Mouse (Mus musculus) R1 (cell line): ENCODE results near the gene Gm10639.
A peak's percentile ranks its signal among the peaks of the same experiment; 100 is the strongest.
"Not testable (repeated sequence)": the region's sequence is repeated elsewhere in the genome, so short reads cannot be mapped to it uniquely, and the experiment has no call there.

Experiments
- DNase-seq: peaks from one replicate; pipeline ENCODE4 v3.0.0-alpha.2; 2018; ENCODE audit warnings: low read depth, low spot score

The Gm10639 gene

GRCm38 (mm10) chr9:78289723-78290122, at the start of gene Gm10639:
Gene Gm10639 (plus strand): TSS chr9:78289923.
- peak; percentile 27 for DNase-seq

- DNase-seq, result not testable (repeated sequence)
These were observed 33.8 kb upstream of the Gm10639 start for GRCm38 (mm10) chr9:78255683-78256470.

GRCm38 (mm10) chr9:78256914-78257313, 32.8 kb upstream of the Gm10639 start, which contains the start of gene Gm3776:
Gene Gm3776 (plus strand): TSS chr9:78257129.
- DNase-seq, result not testable (repeated sequence)

- DNase-seq, result not testable (repeated sequence)
These were observed 30.0 kb upstream of the Gm10639 start for GRCm38 (mm10) chr9:78259688-78260087.

GRCm38 (mm10) chr9:78270945-78271344, 18.8 kb upstream of the Gm10639 start:
- DNase-seq, result not testable (repeated sequence)

- not testable (repeated sequence) for DNase-seq
These were observed 7.6 kb upstream of the Gm10639 start for GRCm38 (mm10) chr9:78282002-78282711.

GRCm38 (mm10) chr9:78289063-78289462, 660 bp upstream of the Gm10639 start:
- DNase-seq, result not testable (repeated sequence)

- DNase-seq, result not testable (repeated sequence)
These were observed 2.7 kb downstream of the Gm10639 start for GRCm38 (mm10) chr9:78292462-78292861.

- DNase-seq, result not testable (repeated sequence)
These were observed 4.0 kb downstream of the Gm10639 start for GRCm38 (mm10) chr9:78293683-78294082.

GRCm38 (mm10) chr9:78294781-78295180, 5.1 kb downstream of the Gm10639 start:
- not testable (repeated sequence) for DNase-seq

- DNase-seq, result peak; percentile 74
These were observed 6.4 kb downstream of the Gm10639 start for GRCm38 (mm10) chr9:78296089-78296488.

- no peak for DNase-seq
These were observed 8.5 kb downstream of the Gm10639 start for GRCm38 (mm10) chr9:78298232-78298631.

- DNase-seq, result not testable (repeated sequence)
These were observed 9.4 kb downstream of the Gm10639 start for GRCm38 (mm10) chr9:78299143-78299542.

- DNase-seq, result not testable (repeated sequence)
These were observed 18.4 kb downstream of the Gm10639 start for GRCm38 (mm10) chr9:78308122-78308521.

- DNase-seq, result no peak
These were observed 25.0 kb downstream of the Gm10639 start, which contains the start of gene Omt2a for GRCm38 (mm10) chr9:78314696-78315095. Gene Omt2a (minus strand): TSS chr9:78314796.

- peak; percentile 64 for DNase-seq
These were observed 29.8 kb downstream of the Gm10639 start for GRCm38 (mm10) chr9:78319499-78319898.

GRCm38 (mm10) chr9:78327289-78327688, 37.6 kb downstream of the Gm10639 start, which contains the start of gene Omt2b:
Gene Omt2b (plus strand): TSS chr9:78327589.
- not testable (repeated sequence) for DNase-seq

GRCm38 (mm10) chr9:78337050-78337449, 47.3 kb downstream of the Gm10639 start:
- DNase-seq, result peak; percentile 13

- peak; percentile 72 for DNase-seq
These were observed 50.6 kb downstream of the Gm10639 start for GRCm38 (mm10) chr9:78340324-78340723.

- not testable (repeated sequence) for DNase-seq
These were observed 52.8 kb downstream of the Gm10639 start for GRCm38 (mm10) chr9:78342494-78342893.

GRCm38 (mm10) chr9:78343055-78343454, 53.3 kb downstream of the Gm10639 start:
- DNase-seq, result peak; percentile 21

- DNase-seq, result not testable (repeated sequence)
These were observed 55.5 kb downstream of the Gm10639 start for GRCm38 (mm10) chr9:78345235-78345634.
